Mouse (Mus musculus) liver, embryonic 12.5 days (tissue): ENCODE results near the gene Mov10. TPM values are rescaled to one million over a fixed set of nuclear protein-coding genes. Genes with fewer than 3 reads are reported as not detected.

ENCODE experiments used
- polyA plus RNA-seq: library from polyadenylated mRNA; unstranded; fragments of >200 nt; fragmentation: Nextera tagmentation; extraction: Ambion mirVana; gene quantifications from 2 replicates; pipeline ENCODE4 v1.2.1, GENCODE M21; 2016

The Mov10 gene
- polyA plus RNA-seq, 1 experiment from 2014 or later = 29.2 TPM

Other genes starting within 250 kb of the Mov10 start
- 95.7 and 96.9 TPM in 2 replicates for gene Slc16a1, start 179.9 kb downstream of the Mov10 start, polyA plus RNA-seq
- gene Ppm1j, start 37.5 kb downstream of the Mov10 start, polyA plus RNA-seq = 0.79 and 1.3 TPM in 2 replicates
- gene Fam19a3, start 36.7 kb downstream of the Mov10 start, polyA plus RNA-seq = not detected in 2 replicates
- 28.1 and 34.1 TPM in 2 replicates for gene Rhoc, start 30.2 kb downstream of the Mov10 start, polyA plus RNA-seq
- 16.2 and 19.3 TPM in 2 replicates for gene St7l, start 45.4 kb upstream of the Mov10 start, polyA plus RNA-seq
- 121 and 123 TPM in 2 replicates for gene Capza1, start 45.9 kb upstream of the Mov10 start, polyA plus RNA-seq
- gene Wnt2b, start 143.4 kb upstream of the Mov10 start, polyA plus RNA-seq = 0.24 and 0.25 TPM in 2 replicates
- 3.4 and 3.8 TPM in 2 replicates for gene Cttnbp2nl, start 234.6 kb upstream of the Mov10 start, polyA plus RNA-seq
- not detected in 2 replicates for gene 4930564D02Rik, start 248.3 kb upstream of the Mov10 start, polyA plus RNA-seq